Mouse (Mus musculus): ENCODE measurements around the gene Arid2. TPM values are rescaled to one million over a fixed set of nuclear protein-coding genes. Genes with fewer than 3 reads are reported as not detected.

The Arid2 gene
- polyA plus RNA-seq, 1 experiment, result 5.9 TPM

GRCm38 (mm10) chr15:96284711-96285322, 2.5 kb upstream of the Arid2 start:
- Histone ChIP-seq H3K27me3 (replicated peaks) (no peaks in the 10 kb centered on the region), H3K4me3 (replicated peaks) (peak overlapping the region; percentile 93), H3K9me3 (peaks cover 3% of the 10 kb centered on the region; the same call in 1 of the 2 replicates), H3K36me3 (replicated peaks; ENCODE audit: low read length) (peaks cover 35% of the 10 kb centered on the region), H3K4me1 (peaks cover 41% of the 10 kb centered on the region)
- TF ChIP-seq FLI1 (IDR thresholded peaks at IDR 0.05; ENCODE audit: low read length), result no peak
- no peak for TF ChIP-seq GATA1 (IDR thresholded peaks at IDR 0.05; ENCODE audit: borderline replicate concordance, low read length)

GRCm38 (mm10) chr15:96285323-96286014, 1.8 kb upstream of the Arid2 start:
- H3K27me3 ChIP-seq (replicated peaks), result no peaks in the 10 kb centered on the region
- peaks cover 31% of the 10 kb centered on the region for H3K36me3 ChIP-seq (replicated peaks; ENCODE audit: low read length)
- peaks cover 38% of the 10 kb centered on the region for H3K4me1 ChIP-seq
- H3K4me3 ChIP-seq (replicated peaks), result peak overlapping the region; percentile 93
- no peaks in the 10 kb centered on the region for H3K9me3 ChIP-seq
- TF ChIP-seq FLI1 (IDR thresholded peaks at IDR 0.05; ENCODE audit: low read length) (no peak), GATA1 (IDR thresholded peaks at IDR 0.05; ENCODE audit: borderline replicate concordance, low read length) (no peak)

GRCm38 (mm10) chr15:96286015-96286934, 1.0 kb upstream of the Arid2 start:
- H3K9me3 ChIP-seq, result no peaks in the 10 kb centered on the region
- peaks cover 27% of the 10 kb centered on the region for H3K36me3 ChIP-seq (replicated peaks; ENCODE audit: low read length)
- no peaks in the 10 kb centered on the region for H3K27me3 ChIP-seq (replicated peaks)
- peaks cover 34% of the 10 kb centered on the region for H3K4me1 ChIP-seq
- TF ChIP-seq FLI1 (IDR thresholded peaks at IDR 0.05; ENCODE audit: low read length), result no peak
- H3K4me3 ChIP-seq (replicated peaks), result peak overlapping the region; percentile 93

GRCm38 (mm10) chr15:96286935-96287292, 404 bp upstream of the Arid2 start:
- H3K27me3 ChIP-seq (replicated peaks), result no peaks in the 10 kb centered on the region
- peak overlapping the region; percentile 93 for H3K4me3 ChIP-seq (replicated peaks)
- H3K36me3 ChIP-seq (replicated peaks; ENCODE audit: low read length), result peaks cover 27% of the 10 kb centered on the region
- TF ChIP-seq FLI1 (IDR thresholded peaks at IDR 0.05; ENCODE audit: low read length) (no peak), GATA1 (IDR thresholded peaks at IDR 0.05; ENCODE audit: borderline replicate concordance, low read length) (no peak)
- peaks cover 30% of the 10 kb centered on the region for H3K4me1 ChIP-seq
- H3K9me3 ChIP-seq, result no peaks in the 10 kb centered on the region

- TF ChIP-seq FLI1 (IDR thresholded peaks at IDR 0.05; ENCODE audit: low read length) (no peak), GATA1 (IDR thresholded peaks at IDR 0.05; ENCODE audit: borderline replicate concordance, low read length) (no peak)
- peaks cover 29% of the 10 kb centered on the region for H3K4me1 ChIP-seq
- peak overlapping the region; percentile 93 for H3K4me3 ChIP-seq (replicated peaks)
- H3K36me3 ChIP-seq (replicated peaks; ENCODE audit: low read length), result peaks cover 25% of the 10 kb centered on the region
- H3K27me3 ChIP-seq (replicated peaks), result no peaks in the 10 kb centered on the region
- no peaks in the 10 kb centered on the region for H3K9me3 ChIP-seq
Measured at GRCm38 (mm10) chr15:96287976-96288835, 888 bp downstream of the Arid2 start.

- Histone ChIP-seq H3K36me3 (replicated peaks; ENCODE audit: low read length) (peaks cover 27% of the 10 kb centered on the region), H3K27me3 (replicated peaks) (no peaks in the 10 kb centered on the region), H3K4me1 (peaks cover 28% of the 10 kb centered on the region; the same call in 1 of the 2 replicates), H3K9me3 (no peaks in the 10 kb centered on the region), H3K4me3 (replicated peaks) (peak overlapping the region; percentile 93)
- TF ChIP-seq GATA1 (IDR thresholded peaks at IDR 0.05; ENCODE audit: borderline replicate concordance, low read length) (no peak), FLI1 (IDR thresholded peaks at IDR 0.05; ENCODE audit: low read length) (no peak)
Measured at GRCm38 (mm10) chr15:96288836-96289390, 1.6 kb downstream of the Arid2 start.

GRCm38 (mm10) chr15:96290001-96290400, 2.7 kb downstream of the Arid2 start:
- Histone ChIP-seq H3K9me3 (no peaks in the 10 kb centered on the region), H3K4me3 (replicated peaks) (peak overlapping the region; percentile 86), H3K36me3 (replicated peaks; ENCODE audit: low read length) (peaks cover 38% of the 10 kb centered on the region), H3K4me1 (peaks cover 35% of the 10 kb centered on the region), H3K27me3 (replicated peaks) (no peaks in the 10 kb centered on the region)
- TF ChIP-seq GATA1 (IDR thresholded peaks at IDR 0.05; ENCODE audit: borderline replicate concordance, low read length), result no peak
- no peak for TF ChIP-seq FLI1 (IDR thresholded peaks at IDR 0.05; ENCODE audit: low read length)

GRCm38 (mm10) chr15:96293444-96293843, 6.1 kb downstream of the Arid2 start:
- peaks cover 61% of the 10 kb centered on the region for H3K36me3 ChIP-seq (replicated peaks; ENCODE audit: low read length)
- H3K9me3 ChIP-seq, result no peaks in the 10 kb centered on the region
- TF ChIP-seq GATA1 (IDR thresholded peaks at IDR 0.05; ENCODE audit: borderline replicate concordance, low read length) (no peak), FLI1 (IDR thresholded peaks at IDR 0.05; ENCODE audit: low read length) (no peak)

More at GRCm38 (mm10) chr15:96293444-96293843, 6.1 kb downstream of the Arid2 start:
- H3K27me3 ChIP-seq (replicated peaks), result no peaks in the 10 kb centered on the region
- H3K4me3 ChIP-seq (replicated peaks), result no peak overlapping the region
- peaks cover 59% of the 10 kb centered on the region for H3K4me1 ChIP-seq
